Mouse (Mus musculus) heart, adult 18-20 months (tissue): ENCODE measurements around the gene Aatf. TPM values are rescaled to one million over a fixed set of nuclear protein-coding genes. Genes with fewer than 3 reads are reported as not detected.

Experiments
- DNase-seq, 2 experiments: peaks; one replicate each; pipeline ENCODE4 v3.0.0; 2021 to 2022; ENCODE audit warnings: mixed read lengths in 1 of 2
- long read RNA-seq, 2 experiments: library from polyadenylated mRNA; stranded (forward); transcript quantifications; one replicate each; pipeline ENCODE4 v2.0.0; 2021
- total RNA-seq, 2 experiments: library from RNA; stranded (reverse); gene quantifications; 2 replicates each; pipeline ENCODE4 v1.2.3; 2021

The Aatf gene
- 10 to 100 TPM; 14.1 to 15.8 TPM for total RNA-seq
- long read RNA-seq, experiment 1, transcript Aatf-201 (13 exons, 1,822 nt): major isoform, 12 of 15 reads
- long read RNA-seq, experiment 1, partial matches to known transcripts: 1 of 15 reads
- long read RNA-seq, experiment 1, other reads (novel, unspliced or antisense): 2 of 15 reads
- long read RNA-seq, experiment 2, transcript Aatf-201 (13 exons, 1,822 nt): major isoform, 10 of 12 reads
- long read RNA-seq, experiment 2, partial matches to known transcripts: 1 of 12 reads
- long read RNA-seq, experiment 2, other reads (novel, unspliced or antisense): 1 of 12 reads

GRCm38 (mm10) chr11:84513171-84514116, at the start of gene Aatf:
Gene Aatf, minus strand, starts transcription at chr11:84513522.
- peak; percentile 97 to 98 for DNase-seq

DNA sequence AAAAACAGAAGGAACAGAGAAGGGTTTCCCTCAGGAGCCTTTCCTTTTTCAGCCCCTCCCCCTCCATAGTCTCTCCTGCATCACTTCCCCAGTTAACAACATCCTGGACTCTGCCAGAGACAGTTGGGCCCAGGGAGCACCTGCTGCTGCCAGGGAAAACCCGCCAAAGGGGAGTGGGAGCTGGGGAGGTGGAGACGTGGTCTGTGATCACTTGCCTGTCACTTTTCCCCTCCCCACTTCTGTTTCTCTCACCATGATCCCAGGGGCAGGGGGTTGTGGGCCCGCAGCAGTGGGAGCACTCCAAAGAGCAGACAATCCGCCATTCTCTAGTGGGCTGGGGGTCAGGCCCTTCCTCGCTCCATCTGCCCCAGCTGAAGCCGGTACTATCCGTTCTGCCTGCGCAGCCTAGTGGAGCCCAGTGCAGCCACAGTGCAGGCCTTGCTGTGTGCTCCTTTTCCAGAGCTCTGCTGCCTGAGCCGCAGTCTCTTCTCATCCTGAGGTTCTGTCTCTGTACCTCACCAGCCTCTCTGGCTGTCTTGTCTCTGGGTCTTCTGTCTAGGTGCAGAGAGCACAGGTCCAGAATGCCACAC, 49.5 kb upstream of the Aatf start:
- DNase-seq: no peak

DNA sequence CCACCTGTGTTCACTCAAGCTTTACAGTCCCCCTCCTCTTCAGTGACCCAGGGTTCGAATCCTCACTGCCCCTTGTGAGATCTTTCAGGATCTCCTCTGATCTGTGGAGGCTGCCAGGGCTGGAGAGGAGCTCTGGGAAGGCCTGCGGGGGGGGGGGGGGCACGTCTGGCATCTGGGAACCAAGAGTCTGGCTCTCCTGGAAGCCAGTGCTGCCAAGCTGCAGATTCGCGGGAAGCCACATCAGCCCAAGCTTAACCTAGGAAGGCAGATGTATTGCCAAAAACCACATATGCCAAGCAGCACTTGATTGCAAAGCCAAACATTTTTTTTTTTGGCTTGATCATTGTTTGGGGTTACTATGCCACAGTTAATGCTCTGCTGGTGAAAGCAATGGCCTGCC, 48.2 kb upstream of the Aatf start:
- no peak for DNase-seq

DNA sequence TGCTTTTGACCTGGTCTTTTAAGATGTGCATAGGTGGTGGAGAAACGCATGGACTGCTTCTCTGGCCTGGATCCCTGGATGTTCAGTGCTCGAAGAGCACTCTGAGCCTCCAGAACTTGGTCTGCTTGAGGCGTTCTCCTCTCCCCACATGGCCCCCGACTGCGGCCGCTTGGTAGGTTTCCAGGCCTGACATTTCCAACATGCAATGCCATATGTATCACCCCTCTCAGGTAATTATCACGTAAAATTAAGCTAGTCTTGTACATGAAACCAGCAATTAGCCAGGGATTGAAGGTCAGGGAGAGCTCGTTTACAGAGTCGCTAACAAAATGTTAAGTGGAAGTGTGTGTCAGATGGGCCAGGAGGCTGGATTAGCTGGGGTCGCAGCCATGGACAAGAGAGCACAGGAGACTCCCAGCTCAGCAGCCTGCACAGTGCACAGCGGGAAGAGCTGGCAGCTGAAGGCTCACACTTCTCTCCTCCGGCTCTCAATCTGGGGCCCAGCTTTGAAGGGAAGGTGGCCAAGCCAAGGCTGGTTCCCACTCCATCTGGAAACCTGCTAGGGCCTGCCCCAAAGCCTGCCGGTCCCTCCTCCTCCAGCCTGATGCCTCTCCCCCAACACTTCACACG, 40.6 kb upstream of the Aatf start:
- no peak for DNase-seq

DNA sequence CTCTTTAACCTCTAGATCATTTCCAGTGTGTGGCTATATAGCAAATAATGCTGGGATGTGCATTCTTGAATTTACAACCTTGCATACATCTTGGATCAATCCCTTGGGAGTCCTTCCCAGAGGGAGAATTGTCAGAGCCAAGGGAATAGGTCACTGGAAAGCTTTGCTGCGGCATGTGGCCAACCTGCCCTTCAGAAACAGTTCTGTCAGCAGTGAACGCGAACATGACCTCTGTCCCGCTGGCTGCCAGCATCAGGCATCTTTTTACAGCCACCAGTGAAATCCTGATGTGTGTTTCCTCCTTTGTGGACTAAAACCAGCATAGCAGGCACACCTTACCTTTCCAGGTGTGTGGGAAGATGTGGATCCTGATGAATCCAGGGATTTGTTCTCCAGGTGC, 38.0 kb upstream of the Aatf start:
- DNase-seq: peak in 1 of 2 experiments; percentile 8

GRCm38 (mm10) chr11:84549258-84549791, 36.0 kb upstream of the Aatf start:
- no peak for DNase-seq

GRCm38 (mm10) chr11:84548293-84548692, 35.0 kb upstream of the Aatf start:
- DNase-seq: no peak

- no peak for DNase-seq
These were observed 26.7 kb upstream of the Aatf start for GRCm38 (mm10) chr11:84539981-84540380.

GRCm38 (mm10) chr11:84529797-84530703, 16.7 kb upstream of the Aatf start:
- DNase-seq: no peak

GRCm38 (mm10) chr11:84529143-84529755, 15.9 kb upstream of the Aatf start:
- DNase-seq: no peak

- no peak for DNase-seq
These were observed 13.9 kb upstream of the Aatf start for GRCm38 (mm10) chr11:84526976-84527860.

GRCm38 (mm10) chr11:84526451-84526850, 13.1 kb upstream of the Aatf start:
- no peak for DNase-seq

DNA sequence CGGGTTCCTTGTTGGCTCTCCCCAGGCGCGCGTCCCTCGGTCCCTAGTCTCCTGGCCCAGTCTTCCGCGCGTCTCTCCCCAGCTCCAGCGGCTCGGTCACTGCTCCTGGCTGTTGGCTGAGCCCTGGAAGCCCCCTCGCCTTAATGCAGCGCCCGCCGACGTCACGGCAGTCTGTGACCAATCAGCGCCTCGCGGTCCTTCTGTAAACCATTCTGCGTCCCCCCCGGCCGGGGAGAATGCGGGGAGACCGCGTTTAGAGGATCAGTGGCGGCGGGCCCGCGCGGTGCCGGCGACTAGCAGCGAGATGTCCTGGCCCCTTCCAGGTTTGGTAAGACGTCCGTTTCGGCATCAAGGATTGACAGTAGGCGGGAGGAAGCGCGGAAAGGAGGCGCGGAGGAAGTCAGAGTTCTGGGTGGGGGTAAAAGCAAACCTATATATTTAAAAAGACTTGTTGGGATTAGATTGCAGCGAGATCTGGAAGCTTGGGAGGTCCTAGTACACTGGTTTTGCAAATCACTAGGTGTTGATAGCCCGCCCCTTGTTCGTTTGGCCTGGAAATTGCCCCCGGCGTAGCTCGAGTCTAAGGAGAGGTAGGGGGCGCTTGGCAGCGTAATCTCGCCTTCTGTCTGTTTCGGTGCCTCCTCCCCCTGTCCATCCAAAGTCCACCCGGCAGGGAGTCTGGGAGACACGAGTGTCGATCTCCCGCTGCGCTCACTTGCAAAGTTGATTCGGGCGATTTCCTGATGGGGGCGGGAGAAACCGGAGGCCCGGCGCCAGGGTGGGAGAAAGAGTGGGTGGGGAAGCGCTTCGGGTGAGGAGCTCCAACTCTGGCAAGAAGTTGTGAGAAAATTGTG, 12.3 kb upstream of the Aatf start, which contains the start of gene Lhx1:
Gene Lhx1 (minus strand): TSS at position 115 of the 854 bp plus-strand sequence.
- peak in 1 of 2 experiments; percentile 45 for DNase-seq

DNA sequence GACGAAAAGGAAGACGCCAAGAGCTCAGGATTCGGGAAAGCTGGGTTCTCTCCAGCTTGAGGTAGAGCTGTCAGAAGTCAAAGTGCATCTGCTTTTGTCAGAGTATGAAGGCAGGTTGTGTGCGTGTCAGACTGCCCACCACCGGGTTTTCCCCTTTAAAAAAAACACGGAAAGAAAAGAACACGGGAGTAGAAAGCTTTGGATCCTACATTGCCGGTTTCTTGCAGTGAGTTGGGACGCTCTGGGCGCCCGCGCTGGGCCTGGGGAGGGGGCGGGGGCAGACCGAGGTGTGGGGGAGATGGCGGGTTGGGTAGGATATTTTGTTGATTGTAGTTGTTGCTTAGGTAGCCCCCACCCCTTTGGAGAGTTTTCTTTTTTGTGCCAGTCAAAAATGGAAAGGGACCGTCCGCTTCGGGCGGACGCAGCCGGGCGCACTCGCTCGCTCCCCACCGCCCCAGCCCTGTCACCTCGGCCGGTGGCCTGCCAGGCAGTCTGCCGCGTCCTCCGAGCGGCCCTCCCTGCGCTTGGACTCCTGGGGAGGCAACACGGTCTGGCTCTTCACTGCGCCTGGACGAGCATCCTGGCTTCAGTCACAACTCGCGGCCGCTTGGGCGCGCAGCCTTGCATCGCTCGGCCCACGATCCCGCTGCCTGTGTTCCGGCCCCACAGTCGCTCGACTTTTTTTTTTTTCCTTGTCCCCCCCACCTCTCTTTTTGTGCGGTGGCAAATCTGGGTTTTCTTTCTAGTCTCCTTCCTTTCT, 11.4 kb upstream of the Aatf start:
- no peak for DNase-seq

- peak in 1 of 2 experiments; percentile 59 for DNase-seq
These were observed 10.7 kb upstream of the Aatf start for GRCm38 (mm10) chr11:84523841-84524510.

GRCm38 (mm10) chr11:84523321-84523831, 10.1 kb upstream of the Aatf start:
- DNase-seq: peak in 1 of 2 experiments; percentile 50
